Mouse (Mus musculus) gonadal fat pad, adult 2 months (tissue): ENCODE measurements around the gene Crlf3. TPM values are rescaled to one million over a fixed set of nuclear protein-coding genes. Genes with fewer than 3 reads are reported as not detected.

Experiments
- DNase-seq: peaks from one replicate; pipeline ENCODE4 v3.0.0-alpha.2; 2012; ENCODE audit warnings: low read depth
- polyA plus RNA-seq: library from polyadenylated mRNA; depleted of rRNA; stranded (reverse); fragments of >200 nt; gene quantifications from 2 replicates; pipeline ENCODE4 v1.2.3, GENCODE M21; 2012; rRNA removed

The Crlf3 gene
- polyA plus RNA-seq, result 8.3 and 9.9 TPM in 2 replicates

GRCm38 (mm10) chr11:80080826-80081728 lies at the start of gene Crlf3:
TSS of gene Crlf3 (minus strand) at chr11:80080991.
- no peak for DNase-seq

GRCm38 (mm10) chr11:80116411-80116810 lies 35.6 kb upstream of the Crlf3 start:
- DNase-seq, result no peak

- DNase-seq, result no peak
Measured at GRCm38 (mm10) chr11:80104407-80104806, 23.6 kb upstream of the Crlf3 start.

- no peak for DNase-seq
Measured at GRCm38 (mm10) chr11:80101298-80101697, 20.5 kb upstream of the Crlf3 start.

DNA sequence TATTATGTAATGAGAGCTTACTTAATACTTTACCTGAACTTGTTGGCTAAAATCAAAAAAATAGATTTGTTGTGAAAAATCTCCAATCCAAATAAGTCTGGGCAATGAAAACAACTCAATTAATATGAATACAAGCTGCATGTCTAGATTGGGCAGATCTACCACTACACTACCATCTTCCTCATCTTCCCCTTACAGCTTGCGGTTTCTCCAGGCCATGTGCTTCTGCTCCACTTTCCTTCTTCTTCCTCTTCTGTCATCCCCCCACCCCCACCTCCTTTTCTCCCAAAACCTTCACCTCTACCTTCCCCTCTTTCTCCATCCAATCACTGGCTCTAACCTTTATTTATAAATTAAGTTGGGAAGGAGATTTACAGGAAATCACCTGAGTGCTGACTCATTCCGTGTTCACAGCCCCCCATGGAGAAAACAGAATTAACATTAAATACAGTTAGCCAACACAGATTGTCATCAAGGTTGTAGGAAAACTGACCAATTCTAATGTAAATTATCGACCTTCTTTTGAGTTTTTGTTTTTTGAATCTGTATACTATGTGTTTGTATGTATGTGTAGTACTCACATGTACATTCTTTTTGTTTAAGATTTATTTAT lies 17.8 kb upstream of the Crlf3 start:
- no peak for DNase-seq

GRCm38 (mm10) chr11:80090555-80091164 lies 9.9 kb upstream of the Crlf3 start:
- no peak for DNase-seq

GRCm38 (mm10) chr11:80089817-80090214 lies 9.0 kb upstream of the Crlf3 start:
- DNase-seq, result no peak

DNA sequence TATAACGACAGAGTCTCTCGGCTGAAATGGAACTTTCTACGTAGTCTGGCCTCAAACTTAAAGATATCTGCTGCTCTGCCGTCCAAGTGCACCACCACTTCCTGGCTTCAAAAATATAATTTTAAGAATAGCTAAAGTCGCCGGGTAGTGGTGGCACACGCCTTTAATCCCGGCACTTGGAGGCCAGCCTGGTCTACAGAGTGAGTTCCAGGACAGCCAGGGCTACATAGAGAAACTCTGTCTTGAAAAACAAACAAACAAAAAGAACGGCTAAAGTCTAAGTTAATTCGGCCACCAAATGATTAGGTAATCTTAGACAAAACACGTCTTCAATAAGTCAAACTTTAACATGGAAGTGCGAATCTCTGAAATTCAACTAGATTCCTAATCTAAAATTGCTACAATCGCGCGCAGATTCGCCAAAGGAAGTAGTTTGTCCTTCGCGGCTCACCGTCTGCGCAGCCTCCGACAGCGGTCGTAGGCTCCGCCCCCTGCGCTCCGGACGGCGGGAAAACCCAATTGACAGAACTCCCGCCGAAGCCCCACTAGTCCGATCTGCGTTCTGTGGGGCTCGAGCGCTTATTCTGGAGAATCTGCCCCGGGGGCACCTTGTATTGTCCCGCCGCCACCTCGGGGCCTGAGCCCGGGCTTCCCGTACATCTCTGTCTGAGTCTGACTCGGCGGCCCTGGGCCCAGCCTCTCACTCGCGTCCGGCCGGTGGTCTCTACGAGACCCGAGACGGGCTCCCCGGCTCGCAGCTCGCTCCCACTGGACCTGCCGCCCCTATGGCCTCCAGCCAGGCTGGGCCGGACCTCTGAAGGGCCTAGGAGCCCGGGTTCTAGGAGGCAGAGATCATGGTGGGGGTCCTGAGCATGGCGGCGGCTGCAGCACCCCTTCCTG lies 8.4 kb upstream of the Crlf3 start, which contains the start of gene Atad5:
Gene Atad5 (plus strand): TSS at position 484 of the 900 bp plus-strand sequence.
- DNase-seq, result peak; percentile 27

GRCm38 (mm10) chr11:80086844-80087243 lies 6.1 kb upstream of the Crlf3 start:
- no peak for DNase-seq

DNA sequence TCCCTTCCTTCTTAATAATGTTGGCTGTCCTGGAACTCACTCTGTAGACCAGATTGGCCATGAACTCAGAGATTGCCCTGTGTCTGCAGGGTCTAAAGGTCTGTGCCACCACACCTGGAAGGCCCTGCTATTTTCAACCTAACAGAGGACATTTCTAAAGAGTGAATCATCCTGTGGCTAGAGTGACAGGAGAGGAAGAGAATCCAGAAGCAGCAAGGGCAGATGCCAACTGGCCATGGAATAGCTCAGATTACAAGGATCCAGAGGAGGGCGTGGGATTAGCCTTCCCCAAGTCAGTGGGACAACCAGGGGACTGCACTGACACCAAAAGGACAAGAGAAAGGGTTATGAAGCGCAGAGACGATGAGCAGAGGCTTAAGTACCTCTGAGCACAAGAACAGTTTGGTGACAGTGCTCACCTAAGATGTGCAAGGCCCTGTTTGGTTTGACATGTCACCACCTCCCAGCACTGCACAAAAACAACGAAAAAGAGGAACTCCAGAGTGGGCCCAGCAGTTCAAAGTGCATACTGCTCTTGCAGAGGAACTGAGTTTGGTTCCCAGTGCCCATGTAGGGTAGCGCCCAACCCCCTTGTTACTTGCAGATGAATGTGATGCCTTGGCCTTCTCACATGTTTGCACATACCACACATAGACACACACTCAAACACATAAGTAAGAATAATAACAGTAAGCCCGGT lies 4.7 kb upstream of the Crlf3 start:
- DNase-seq, result no peak

GRCm38 (mm10) chr11:80081786-80082319 lies 1.1 kb upstream of the Crlf3 start:
- DNase-seq, result peak; percentile 26

GRCm38 (mm10) chr11:80080381-80080825 lies 388 bp downstream of the Crlf3 start:
- DNase-seq, result no peak

GRCm38 (mm10) chr11:80079751-80080150 lies 1.0 kb downstream of the Crlf3 start:
- DNase-seq, result no peak

GRCm38 (mm10) chr11:80078831-80079230 lies 2.0 kb downstream of the Crlf3 start:
- no peak for DNase-seq

DNA sequence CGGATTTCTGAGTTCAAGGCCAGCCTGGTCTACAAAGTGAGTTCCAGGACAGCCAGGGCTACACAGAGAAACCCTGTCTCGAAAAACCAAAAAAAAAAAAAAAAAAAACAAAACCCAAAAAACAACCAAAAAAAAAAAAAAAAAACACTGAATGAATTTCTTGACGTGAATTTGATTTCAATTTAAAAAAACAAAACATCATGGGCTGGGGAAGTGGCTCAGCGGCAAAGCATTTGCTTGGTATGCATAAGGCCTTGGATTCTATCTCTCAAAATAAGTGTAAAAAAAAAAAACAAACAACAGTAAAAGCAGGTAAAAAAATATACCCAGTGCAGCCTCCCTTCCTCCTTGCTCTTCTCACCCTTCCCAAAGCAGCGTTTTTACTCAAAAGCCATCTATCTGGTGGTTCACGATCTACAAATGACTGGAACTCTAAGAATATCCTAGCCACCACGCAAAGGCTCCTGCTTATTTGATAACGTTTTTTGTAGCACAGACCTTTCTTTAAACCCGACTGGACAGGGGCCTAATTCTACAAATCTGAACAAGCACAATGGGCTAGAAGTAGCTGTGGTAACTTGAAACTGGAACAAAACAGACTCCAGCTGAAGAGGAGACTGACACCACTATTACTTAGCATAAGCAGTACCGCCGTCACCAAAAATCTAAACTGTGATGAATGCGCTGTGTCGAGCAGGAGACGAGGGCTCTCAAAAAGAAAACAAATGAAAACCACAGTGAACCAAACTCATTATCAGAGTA lies 2.8 kb downstream of the Crlf3 start:
- DNase-seq, result no peak

DNA sequence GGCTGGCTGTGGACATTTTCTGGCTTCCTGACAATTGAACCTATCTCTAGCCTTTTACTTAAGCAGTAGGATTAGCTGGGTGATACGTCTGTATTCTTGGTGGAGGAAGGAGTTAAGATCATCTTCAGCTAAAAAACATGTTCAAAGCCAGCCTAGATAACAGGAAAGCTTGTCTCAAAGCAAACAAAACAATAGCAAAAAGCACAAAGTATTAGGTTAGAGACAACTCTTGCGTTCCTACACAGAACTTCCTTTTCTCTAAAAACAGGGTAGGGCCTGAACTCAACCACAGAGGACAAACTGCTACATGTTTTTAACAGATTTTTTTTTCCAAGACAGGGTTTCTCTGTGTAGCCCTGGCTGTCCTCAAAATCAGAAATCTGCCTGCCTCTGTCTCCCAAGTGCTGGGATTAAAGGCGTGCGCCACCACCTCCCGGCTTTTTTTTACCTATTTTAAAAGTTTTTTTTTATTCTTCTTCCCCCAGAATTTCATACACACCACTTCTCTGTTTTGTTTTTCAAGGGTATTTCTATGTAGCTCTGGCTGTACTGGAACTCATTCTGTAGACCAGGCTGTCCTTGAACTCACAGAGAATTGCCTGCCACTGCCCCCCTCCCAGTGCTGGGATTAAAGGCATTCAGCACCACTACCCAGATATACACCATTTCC lies 5.0 kb downstream of the Crlf3 start:
- DNase-seq, result no peak

- no peak for DNase-seq
Measured at GRCm38 (mm10) chr11:80072365-80072764, 8.4 kb downstream of the Crlf3 start.

- DNase-seq, result no peak
Measured at GRCm38 (mm10) chr11:80071039-80071438, 9.8 kb downstream of the Crlf3 start.

GRCm38 (mm10) chr11:80069815-80070214 lies 11.0 kb downstream of the Crlf3 start:
- DNase-seq, result no peak
